Mouse (Mus musculus) left cerebral cortex, adult 8-10 months (tissue): ENCODE data around the gene Kctd20. TPM values are rescaled to one million over a fixed set of nuclear protein-coding genes. Genes with fewer than 3 reads are reported as not detected.

Experiments
- DNase-seq, 2 experiments: peaks; one replicate each; pipeline ENCODE4 v3.0.0; 2022; ENCODE audit warnings: low spot score in 2 of 2
- total RNA-seq, 4 experiments: library from RNA; stranded (reverse); gene quantifications; 2 replicates each; pipeline ENCODE4 v1.2.4; 2022

The Kctd20 gene
- total RNA-seq, 4 experiments from 2014 or later: 57.5 to 72.8 (median 64.2) TPM

GRCm38 (mm10) chr17:28931436-28932211 lies 20.1 kb upstream of the Kctd20 start:
- no peak for DNase-seq

DNA sequence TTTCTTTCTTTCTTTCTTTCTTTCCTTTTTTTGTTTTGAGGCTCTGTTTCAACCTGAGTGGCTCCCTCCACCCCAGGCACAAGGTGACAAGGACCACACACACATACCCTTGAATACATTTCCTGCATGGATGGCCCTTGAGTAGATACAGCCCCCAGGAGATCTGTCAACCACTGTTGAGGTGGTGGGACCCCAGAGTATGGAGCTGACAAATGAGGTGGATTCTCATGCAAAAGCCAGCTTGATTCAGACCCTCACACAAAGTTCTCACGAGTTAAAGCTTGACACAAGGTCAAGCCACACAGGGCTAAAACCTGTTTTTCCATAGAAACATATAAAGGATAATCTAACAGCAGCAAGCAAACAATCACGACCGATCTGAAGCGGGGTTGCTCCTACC lies 19.5 kb upstream of the Kctd20 start:
- no peak for DNase-seq

- DNase-seq: no peak
Measured at GRCm38 (mm10) chr17:28934120-28934916, 17.4 kb upstream of the Kctd20 start.

- DNase-seq: no peak
Measured at GRCm38 (mm10) chr17:28936133-28936532, 15.6 kb upstream of the Kctd20 start.

GRCm38 (mm10) chr17:28936622-28937345 lies 15.0 kb upstream of the Kctd20 start:
- no peak for DNase-seq

DNA sequence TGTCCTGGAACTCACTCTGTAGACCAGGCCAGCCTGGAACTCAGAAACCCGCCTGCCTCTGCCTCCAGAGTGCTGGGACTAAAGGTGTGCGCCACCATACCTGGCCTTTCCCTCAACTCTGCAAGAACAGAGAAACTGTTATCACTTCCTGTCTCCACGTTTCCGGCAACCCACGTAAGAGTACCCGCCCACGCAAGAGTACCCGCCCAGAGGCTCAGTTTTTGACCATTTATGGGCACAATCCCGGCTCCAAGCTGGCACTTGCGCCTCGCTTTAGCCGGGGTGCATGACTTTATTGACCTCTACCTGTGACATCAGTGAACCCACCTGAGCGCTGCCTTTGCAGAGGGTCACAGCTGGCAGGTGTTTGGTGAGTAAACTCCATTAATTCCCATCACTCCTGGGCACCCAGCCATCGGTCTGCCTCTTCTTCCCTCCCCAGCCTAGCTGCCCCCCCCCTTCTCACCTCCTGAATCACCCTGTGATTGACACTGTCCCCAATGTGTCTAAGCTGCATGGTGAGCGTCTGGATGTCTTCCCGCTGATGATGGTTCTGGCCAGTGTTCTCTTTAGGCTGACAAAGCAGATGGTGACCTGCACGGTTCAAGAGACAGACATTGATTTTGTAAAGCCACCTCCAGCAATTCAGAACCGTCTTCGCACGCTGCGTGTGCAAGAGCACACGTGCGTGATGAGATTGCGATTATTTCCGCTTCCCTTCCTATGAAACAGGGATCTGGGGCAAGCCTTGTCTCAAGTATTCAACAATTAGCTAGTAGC lies 10.8 kb upstream of the Kctd20 start:
- no peak for DNase-seq

GRCm38 (mm10) chr17:28942101-28942500 lies 9.6 kb upstream of the Kctd20 start:
- DNase-seq: no peak

GRCm38 (mm10) chr17:28943740-28944139 lies 8.0 kb upstream of the Kctd20 start, which contains the start of gene Pxt1:
TSS of gene Pxt1 (minus strand) at chr17:28943840.
- no peak for DNase-seq

DNA sequence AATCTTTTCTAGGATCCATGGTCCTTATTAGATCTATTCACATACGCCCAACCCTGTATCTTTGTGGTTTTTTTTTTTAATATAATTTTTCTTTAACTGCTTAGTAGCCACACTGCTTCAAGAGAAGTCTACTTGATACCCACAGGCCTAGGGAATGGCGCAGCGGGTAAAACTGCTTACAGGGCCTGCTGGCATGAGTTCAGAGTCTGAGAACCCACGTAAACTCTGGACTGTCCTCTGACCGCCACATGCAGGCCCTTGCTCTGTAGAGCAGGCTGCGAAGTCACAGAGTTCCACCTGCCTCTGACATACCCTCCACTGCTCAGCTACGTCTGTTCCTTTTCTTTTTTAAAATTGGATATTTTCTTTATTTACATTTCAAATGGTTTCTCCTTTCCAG lies 7.3 kb upstream of the Kctd20 start:
- no peak for DNase-seq

DNA sequence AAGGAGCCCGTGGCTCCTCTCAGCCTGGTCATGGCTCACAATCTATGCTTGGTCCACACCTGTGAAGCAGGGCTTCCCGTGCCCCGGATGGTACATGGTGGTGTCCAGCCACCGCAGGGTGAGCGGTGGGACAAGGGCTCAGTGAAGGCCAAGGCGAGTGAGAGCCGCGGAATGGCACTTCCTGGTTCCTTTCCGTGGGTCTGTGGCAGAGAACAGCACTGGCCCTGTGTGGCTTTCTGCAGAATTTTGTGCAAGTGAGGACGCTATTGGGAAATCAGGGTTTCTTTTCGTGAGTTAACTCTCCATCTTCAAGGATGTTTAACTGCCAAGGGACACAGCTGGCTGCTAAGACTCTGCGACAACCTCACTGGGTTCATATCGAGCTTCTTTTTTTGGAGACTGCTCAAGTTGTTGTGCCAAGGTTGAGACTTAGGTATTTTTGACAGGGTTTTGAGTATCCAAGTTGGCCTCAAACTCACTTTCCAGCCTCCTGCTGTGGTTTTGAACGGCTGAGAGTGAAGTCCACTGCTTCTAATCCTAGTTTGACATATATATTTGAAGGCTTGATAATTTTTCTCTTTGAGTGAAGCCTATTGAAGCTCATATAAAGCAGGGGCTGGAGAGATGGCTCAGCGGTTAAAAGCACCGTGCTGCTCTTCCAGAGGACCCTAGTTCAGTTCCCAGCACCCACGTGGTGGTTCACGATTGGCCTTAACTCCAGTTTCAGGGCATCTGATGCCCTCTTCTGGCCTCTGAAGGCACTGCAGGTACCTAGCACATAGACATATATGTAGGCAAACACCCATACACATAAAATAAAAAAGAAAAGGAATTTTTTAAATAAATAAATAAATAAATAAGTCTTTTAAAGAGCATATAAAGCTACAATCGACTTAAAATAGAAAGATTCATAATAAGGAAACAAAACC lies 4.5 kb upstream of the Kctd20 start:
- no peak for DNase-seq

DNA sequence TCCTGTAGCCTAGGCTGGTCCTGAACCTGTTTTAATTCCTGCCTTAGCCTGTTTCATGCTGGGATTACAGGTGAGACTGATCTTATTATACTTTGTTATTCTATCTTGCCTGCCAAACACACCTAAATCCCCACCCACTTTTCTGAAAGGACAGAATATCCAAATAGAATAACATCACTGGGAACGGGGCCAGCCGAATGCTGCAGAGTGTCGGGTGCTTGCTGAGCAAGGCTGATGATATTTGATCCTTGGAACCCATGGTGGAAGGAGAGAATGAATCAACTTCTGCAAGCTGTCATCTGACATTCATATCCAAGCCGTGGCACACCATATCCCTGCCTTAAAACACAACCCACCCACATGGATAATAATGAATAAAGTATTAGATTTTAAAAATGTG lies 3.1 kb upstream of the Kctd20 start:
- no peak for DNase-seq

DNA sequence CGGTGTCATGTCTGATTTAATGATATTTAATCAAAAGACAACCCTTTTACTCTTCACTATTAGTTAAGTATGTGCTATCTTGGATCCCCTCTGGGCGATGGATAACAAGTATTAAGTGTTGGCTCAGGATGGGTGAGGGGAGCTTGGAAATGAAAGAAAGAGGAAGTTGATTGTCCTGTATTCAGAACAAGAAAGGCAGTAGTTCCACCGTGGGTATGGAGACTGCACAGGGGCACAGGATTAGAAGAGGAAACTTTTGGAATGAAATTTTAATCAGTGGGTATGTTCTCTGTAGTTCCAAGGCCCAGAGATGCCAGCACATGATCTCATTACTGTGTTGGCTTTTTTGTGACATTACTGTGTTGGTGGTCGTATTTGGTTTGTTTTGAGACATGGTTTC lies 999 bp upstream of the Kctd20 start:
- no peak for DNase-seq

- no peak for DNase-seq
Measured at GRCm38 (mm10) chr17:28953251-28953650, 1.5 kb downstream of the Kctd20 start.

- DNase-seq: no peak
Measured at GRCm38 (mm10) chr17:28954416-28954815, 2.7 kb downstream of the Kctd20 start.

DNA sequence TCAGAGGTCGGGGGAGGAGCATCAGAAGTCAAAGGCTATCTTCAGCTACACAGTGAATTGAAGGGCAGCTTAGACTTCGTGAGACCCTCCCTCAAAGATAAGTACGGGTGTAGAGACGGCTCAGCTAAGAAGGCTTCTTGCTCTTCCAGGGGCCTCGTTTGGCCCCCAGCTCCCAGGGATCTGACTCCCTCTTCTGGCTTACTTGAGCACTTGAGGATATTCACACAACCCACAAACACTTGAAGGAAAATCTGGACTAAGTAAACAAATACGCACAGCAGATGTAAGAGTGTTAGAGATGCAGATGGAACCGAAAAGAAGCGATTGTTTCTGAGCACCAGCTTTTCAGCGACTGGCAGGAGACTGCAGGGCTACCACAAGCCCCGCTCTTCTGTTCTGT lies 8.8 kb downstream of the Kctd20 start:
- DNase-seq: no peak

GRCm38 (mm10) chr17:28961596-28961995 lies 9.8 kb downstream of the Kctd20 start:
- no peak for DNase-seq

DNA sequence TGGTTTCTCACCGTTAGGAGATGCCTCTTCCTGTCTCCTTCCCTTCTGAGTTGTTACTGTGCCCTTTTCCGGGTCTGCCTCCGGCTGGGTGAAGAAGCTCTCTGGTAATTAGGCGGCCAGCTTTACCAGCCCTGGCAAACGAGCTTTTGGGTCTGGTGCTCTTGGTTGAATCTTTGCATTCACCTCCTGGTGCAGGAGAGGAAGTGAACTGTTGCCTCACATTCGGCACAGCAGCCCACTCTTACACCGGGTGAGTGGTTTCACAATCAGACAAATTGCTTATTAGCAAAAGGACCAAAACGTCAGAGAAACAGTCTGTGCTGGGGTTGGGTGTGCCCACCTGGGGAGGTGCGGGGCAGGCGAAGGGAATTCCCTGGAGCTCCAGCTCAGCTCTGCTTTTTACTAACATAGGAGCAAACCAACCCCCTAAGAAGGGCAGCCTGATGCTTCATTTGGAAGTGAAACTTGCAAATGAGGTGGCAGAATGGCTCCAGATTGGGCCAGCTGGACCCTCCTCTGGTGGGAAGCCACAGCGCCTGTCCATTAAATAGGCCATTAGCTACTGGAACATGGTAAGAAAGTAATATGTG lies 15.4 kb downstream of the Kctd20 start:
- DNase-seq: no peak

DNA sequence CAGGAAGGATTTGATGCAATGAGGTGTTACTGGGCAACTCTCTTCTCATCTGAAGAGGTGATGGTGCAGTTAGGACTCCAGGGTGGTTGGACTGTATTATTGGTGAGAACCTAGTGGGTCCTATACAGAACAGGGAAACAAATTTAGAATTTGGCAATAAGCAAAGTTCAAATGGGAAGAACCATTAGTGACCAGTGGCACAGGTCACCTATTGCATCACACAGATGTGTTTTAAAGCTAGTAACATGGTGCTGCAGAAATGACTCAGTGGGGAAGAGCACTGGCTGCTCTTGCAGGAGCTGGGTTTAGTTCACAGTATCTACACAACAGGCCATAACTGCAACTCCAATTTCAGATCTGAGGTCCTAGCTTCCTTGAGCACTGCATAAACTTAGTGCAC lies 18.4 kb downstream of the Kctd20 start:
- no peak for DNase-seq

- DNase-seq: no peak
Measured at GRCm38 (mm10) chr17:28979091-28979490, 27.3 kb downstream of the Kctd20 start.

GRCm38 (mm10) chr17:28981081-28981480 lies 29.3 kb downstream of the Kctd20 start:
- DNase-seq: no peak
